Mouse (Mus musculus) liver, embryonic 16.5 days (tissue): ENCODE measurements around the gene Prr22. TPM values are rescaled to one million over a fixed set of nuclear protein-coding genes. Genes with fewer than 3 reads are reported as not detected.

Experiments used
- ATAC-seq: fragments of 200-750 bp; cut with Nextera tagmentation; 2 replicates; pipeline ENCODE4 v1.8.0; 2017; ENCODE audit warnings: low read depth, mild to moderate bottlenecking, moderate number of reproducible peaks, moderate library complexity
- H3K27ac ChIP-seq: fragments of 300-500 bp; sonication (generic); 2 replicates; pipeline ENCODE4 v1.5.1; 2014; ENCODE audit warnings: mild to moderate bottlenecking, low read length
- H3K27me3 ChIP-seq: fragments of 300-500 bp; sonication (generic); 2 replicates; pipeline ENCODE4 v1.6.1; 2014; ENCODE audit warnings: low read depth, low read length, mixed read lengths; ENCODE audit not compliant: control insufficient read depth, insufficient read depth
- H3K36me3 ChIP-seq: fragments of 300-500 bp; sonication (generic); 2 replicates; pipeline ENCODE4 v1.6.1; 2014; ENCODE audit warnings: mild to moderate bottlenecking; ENCODE audit not compliant: control insufficient read depth, insufficient read depth
- H3K4me1 ChIP-seq: fragments of 300-500 bp; sonication (generic); 2 replicates; pipeline ENCODE4 v1.6.1; 2014; ENCODE audit warnings: low read depth, low read length, mixed read lengths; ENCODE audit not compliant: control insufficient read depth
- H3K4me2 ChIP-seq: fragments of 300-500 bp; sonication (generic); 2 replicates; pipeline ENCODE4 v1.6.1; 2014; ENCODE audit warnings: low read depth, low read length, mixed read lengths
- H3K4me3 ChIP-seq: fragments of 300-500 bp; sonication (generic); 2 replicates; pipeline ENCODE4 v1.5.1; 2014; ENCODE audit warnings: low read depth, mild to moderate bottlenecking, low read length
- H3K9ac ChIP-seq: fragments of 300-500 bp; sonication (generic); 2 replicates; pipeline ENCODE4 v1.6.1; 2014; ENCODE audit warnings: low read depth, low read length
- H3K9me3 ChIP-seq: fragments of 300-500 bp; sonication (generic); replicated peaks from 2 replicates; pipeline ENCODE4 v1.6.1; 2016; ENCODE audit warnings: low read length; ENCODE audit not compliant: control insufficient read depth
- WGBS: fragments of 180-500 bp; shearing (Covaris S2); extraction: QIAGEN DNeasy Blood & Tissue Kit; methylation state at CpG from one replicate; pipeline ENCODE4 v1.1.7; 2014; ENCODE audit not compliant: insufficient replicate concordance; 5-methylcytosine and 5-hydroxymethylcytosine counted together
- polyA plus RNA-seq: library from polyadenylated mRNA; unstranded; fragments of >200 nt; fragmentation: Nextera tagmentation; extraction: Ambion mirVana; gene quantifications from 2 replicates; pipeline ENCODE4 v1.2.1, GENCODE M21; 2015

Gene Prr22
- polyA plus RNA-seq, 1 experiment from 2014 or later, result 0.42 TPM

DNA sequence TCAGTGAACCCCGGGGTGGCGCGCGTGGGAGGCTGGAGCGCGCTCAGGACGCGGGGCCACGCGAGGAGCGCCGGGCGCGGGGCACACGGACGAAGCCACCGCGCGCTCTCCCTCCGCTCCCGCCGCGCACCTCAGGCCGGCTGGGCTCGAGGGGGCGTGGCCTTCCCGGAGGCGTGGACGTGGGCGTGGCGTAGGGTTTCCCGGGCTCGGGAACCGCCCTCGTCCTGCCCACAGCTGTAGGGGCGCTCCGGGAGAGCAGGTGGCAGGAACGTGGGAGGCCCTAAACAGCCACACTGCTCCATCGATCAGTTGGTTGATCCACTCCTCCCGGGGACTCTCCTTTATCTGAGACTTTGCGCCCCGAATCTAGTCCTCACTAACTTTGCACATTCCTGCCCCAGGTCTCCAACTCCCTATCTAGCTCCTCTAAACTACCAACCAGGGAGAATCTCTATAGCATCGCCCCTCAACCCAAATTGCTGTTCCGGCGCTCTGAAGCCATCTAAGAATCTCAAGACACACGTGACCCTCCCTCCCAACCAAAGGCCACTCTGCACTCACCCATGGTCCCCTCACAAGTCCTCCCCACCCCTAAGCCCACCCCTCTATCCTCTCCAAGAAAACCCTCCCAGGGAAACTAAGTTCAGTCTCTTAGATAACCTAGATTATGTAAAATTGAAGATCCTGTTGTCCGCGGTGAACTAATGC lies 12.5 kb upstream of the Prr22 start, which contains the start of gene Nrtn:
Nrtn (minus strand) TSS at position 115 of the 708 bp plus-strand sequence.
- under 1% methylated on average over 48 of the region's 48 CpGs for WGBS
- Histone ChIP-seq H3K9ac (peak within 1 kb of the TSS; percentile 60), H3K27ac (peak within 1 kb of the TSS; percentile 50), H3K9me3 (no peaks in the 10 kb centered on the region; the same call in 1 of the 2 replicates), H3K36me3 (no peaks in the 10 kb centered on the region), H3K4me2 (peak within 1 kb of the TSS; percentile 95), H3K4me1 (peaks cover 39% of the 10 kb centered on the region), H3K4me3 (peak within 1 kb of the TSS; percentile 58), H3K27me3 (peaks cover 49% of the 10 kb centered on the region)
- peak; percentile 63 for ATAC-seq

DNA sequence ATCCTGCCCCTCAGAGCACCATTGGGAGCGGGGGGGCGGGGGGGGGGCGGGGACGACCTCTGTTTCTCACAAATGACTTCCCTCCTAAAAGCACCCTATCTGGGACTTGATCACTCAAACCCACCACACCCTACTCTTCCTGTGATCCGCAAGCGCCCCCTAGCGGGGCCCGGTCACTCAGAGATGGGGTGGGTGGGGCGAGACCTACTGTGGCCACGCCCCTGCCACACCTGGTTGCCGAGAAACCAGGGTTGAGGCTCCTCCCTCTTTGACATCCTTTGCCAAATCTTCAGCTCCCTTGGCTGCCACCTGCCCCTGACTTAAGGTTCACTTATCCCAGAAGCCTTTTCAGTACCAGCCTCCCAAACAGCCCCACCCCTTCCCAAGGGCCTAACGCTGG lies 11.9 kb upstream of the Prr22 start:
- Histone ChIP-seq H3K9ac (no peak overlapping the region), H3K4me1 (peaks cover 45% of the 10 kb centered on the region), H3K36me3 (no peaks in the 10 kb centered on the region), H3K9me3 (no peaks in the 10 kb centered on the region; the same call in 1 of the 2 replicates), H3K27ac (peak overlapping the region; percentile 50; the same call in 1 of the 2 replicates), H3K4me3 (no peak overlapping the region; the same call in 1 of the 2 replicates), H3K27me3 (peaks cover 44% of the 10 kb centered on the region), H3K4me2 (peak overlapping the region; percentile 95)
- peak; percentile 12; the same call in 1 of the 2 replicates for ATAC-seq
- 5% methylated on average over 12 of the region's 12 CpGs for WGBS

DNA sequence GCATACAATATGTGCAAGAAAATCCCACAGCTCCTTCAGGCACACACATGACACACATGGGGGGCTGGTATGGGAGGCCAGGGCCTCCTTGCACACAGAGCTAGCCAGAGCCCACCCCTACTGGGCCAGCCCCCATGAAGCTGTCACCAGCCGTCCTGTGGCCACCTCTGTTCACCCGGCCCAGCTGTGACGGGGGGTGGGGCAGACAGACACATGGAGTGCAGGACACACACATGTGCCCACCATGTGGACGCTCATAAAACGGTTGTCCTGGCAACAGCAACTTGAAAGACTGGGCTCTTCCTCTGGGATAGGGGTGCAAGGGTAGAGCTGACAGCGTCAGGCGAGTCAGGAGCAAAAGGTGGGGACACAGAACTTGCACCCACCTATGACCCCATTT lies 10.8 kb upstream of the Prr22 start:
- no peak overlapping the region for H3K9ac ChIP-seq
- H3K36me3 ChIP-seq, result no peaks in the 10 kb centered on the region
- no peak overlapping the region for H3K4me2 ChIP-seq
- H3K9me3 ChIP-seq, result no peaks in the 10 kb centered on the region; the same call in 1 of the 2 replicates
- 65% methylated on average over 7 of the region's 7 CpGs for WGBS
- no peak for ATAC-seq
- H3K27me3 ChIP-seq, result peaks cover 32% of the 10 kb centered on the region
- H3K27ac ChIP-seq, result no peak overlapping the region
- H3K4me3 ChIP-seq, result no peak overlapping the region
- H3K4me1 ChIP-seq, result peaks cover 56% of the 10 kb centered on the region

DNA sequence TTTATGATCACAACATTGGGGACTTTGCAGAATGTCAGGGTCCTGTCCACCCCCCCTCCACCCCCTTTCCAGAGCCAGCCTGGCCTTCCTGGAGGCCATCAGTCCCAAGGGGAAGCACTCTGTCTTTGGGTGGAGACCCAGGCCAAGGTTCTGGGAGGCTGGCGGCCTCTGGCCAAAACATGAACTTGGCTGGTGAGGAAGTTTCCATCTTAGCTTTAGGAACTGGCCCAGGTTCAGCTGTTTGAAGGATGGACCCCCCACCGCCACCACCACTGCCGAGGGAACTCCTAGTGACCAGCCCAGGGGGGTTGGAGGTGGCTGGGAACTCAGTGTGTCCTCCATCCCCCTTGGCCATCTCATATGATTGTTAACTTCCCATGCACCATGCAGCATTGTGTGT lies 9.0 kb upstream of the Prr22 start:
- H3K4me2 ChIP-seq, result no peak overlapping the region
- H3K4me3 ChIP-seq, result no peak overlapping the region
- no peak overlapping the region for H3K27ac ChIP-seq
- peaks cover 61% of the 10 kb centered on the region for H3K4me1 ChIP-seq
- 61% methylated on average over 3 of the region's 3 CpGs for WGBS
- H3K9me3 ChIP-seq, result no peaks in the 10 kb centered on the region; the same call in 1 of the 2 replicates
- no peaks in the 10 kb centered on the region for H3K36me3 ChIP-seq
- ATAC-seq, result no peak
- H3K9ac ChIP-seq, result no peak overlapping the region
- peaks cover 14% of the 10 kb centered on the region for H3K27me3 ChIP-seq

DNA sequence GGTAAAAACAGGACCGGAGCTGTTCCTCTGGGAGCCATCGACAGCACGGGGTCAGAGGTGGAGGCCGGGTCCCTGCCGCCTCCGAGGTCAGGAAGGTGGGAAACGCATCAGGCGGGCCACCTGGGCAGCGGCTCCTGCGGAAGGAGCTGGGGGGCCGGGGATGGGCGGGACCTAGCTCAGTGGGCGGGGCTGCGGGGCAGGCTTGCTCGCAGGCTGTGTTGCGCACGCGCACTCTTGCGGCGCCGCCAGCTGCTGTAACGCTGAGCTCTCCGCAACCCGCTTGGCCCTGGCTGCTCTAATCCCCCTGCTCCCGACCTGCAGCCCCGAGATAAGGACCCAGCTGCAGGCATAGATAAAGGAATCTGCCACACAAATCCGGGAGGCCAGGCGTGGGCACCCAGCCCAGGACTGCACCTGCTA lies 8.0 kb upstream of the Prr22 start:
- H3K4me1 ChIP-seq, result peaks cover 57% of the 10 kb centered on the region

DNA sequence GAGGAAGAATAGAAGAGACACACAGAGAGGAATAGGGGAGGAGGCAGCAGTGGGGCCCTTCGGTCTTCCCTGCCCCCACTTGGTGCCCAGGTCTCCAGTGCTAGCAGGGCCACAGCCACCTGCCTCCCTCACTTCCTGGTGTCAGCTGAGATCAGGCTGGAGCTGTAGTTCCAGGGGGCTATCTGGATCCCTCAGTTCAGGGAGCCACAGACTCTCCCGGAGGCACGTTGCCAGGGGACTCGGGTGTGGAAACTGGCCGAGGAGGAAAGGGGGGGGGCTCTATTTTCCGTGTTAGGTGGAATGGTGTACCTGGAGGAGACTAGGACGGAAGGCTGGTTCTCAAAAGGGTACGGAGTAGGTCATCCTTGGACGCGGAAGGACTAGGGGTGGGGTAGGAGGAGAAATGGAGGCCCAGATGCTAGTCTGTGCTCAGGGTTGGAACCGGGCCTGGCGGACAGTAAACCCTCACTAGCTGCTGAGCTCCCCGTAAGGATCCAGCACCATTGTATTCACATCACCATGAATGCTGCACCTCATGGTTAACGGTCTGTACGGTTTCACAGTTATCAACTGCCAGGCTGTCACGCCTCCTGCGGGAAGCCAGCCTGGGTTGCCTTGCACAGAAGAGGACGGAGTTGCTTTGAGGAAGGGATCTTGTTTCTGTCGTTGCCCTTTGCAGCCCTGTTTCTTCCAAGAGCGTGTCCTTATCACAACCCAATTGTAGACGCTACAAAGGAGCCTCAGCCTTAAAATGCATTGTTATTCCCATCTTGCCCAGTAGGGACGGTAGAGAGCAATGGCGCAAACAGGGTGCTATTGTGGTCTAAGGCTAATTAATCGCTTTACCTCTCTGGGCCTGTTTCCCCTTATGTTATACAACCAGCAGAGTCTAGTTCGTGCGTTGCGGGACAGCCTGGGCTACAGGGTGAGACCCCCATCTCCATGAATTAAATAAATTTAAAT lies 7.0 kb upstream of the Prr22 start:
- Histone ChIP-seq H3K4me1 (peaks cover 47% of the 10 kb centered on the region), H3K9ac (peak overlapping the region; percentile 42), H3K4me2 (peak overlapping the region; percentile 84), H3K36me3 (peaks cover 5% of the 10 kb centered on the region), H3K27ac (peak overlapping the region; percentile 86), H3K4me3 (peak overlapping the region; percentile 59), H3K27me3 (peaks cover 2% of the 10 kb centered on the region; the same call in 1 of the 2 replicates), H3K9me3 (no peaks in the 10 kb centered on the region; the same call in 1 of the 2 replicates)
- WGBS, result 27% methylated on average over 27 of the region's 27 CpGs
- ATAC-seq, result no peak

More for the DNA sequence above, 8.0 kb upstream of the Prr22 start:
- Histone ChIP-seq H3K36me3 (no peaks in the 10 kb centered on the region), H3K4me2 (peak overlapping the region; percentile 84), H3K9ac (peak overlapping the region; percentile 56), H3K9me3 (no peaks in the 10 kb centered on the region; the same call in 1 of the 2 replicates), H3K27me3 (peaks cover 5% of the 10 kb centered on the region), H3K27ac (peak overlapping the region; percentile 86), H3K4me3 (peak overlapping the region; percentile 59)
- WGBS, result under 1% methylated on average over 26 of the region's 28 CpGs
- ATAC-seq, result peak; percentile 72

DNA sequence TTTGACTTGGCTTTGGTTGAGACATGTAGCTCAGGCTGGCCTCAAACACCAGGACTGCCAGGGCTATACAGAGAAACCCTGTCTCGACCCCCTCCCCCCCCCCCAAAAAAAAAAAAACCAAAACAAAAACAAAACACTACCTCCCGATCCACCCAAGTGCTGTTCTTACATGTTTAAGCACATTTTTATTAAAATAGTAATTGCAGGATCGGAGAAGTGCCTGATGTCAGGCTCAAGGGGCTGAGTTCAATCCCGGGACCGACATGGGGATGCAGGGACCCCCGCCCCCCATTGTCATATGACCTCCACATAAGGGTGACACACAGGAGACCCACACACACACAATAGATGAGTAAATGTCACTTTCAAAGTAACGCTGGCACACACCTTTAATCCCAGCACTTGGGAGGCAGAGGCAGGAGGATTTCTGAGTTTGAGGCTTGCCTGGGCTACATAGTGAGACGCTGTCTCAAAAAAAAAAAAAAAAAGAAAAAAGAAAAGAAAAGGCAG lies 6.3 kb upstream of the Prr22 start:
- H3K27me3 ChIP-seq, result peaks cover 2% of the 10 kb centered on the region; the same call in 1 of the 2 replicates
- 53% methylated on average over 8 of the region's 8 CpGs for WGBS
- H3K36me3 ChIP-seq, result peaks cover 13% of the 10 kb centered on the region
- peak overlapping the region; percentile 97 for H3K27ac ChIP-seq
- H3K4me2 ChIP-seq, result peak overlapping the region; percentile 86
- peak overlapping the region; percentile 88; the same call in 1 of the 2 replicates for H3K9ac ChIP-seq
- H3K4me1 ChIP-seq, result peaks cover 41% of the 10 kb centered on the region
- no peak for ATAC-seq
- H3K9me3 ChIP-seq, result no peaks in the 10 kb centered on the region
- H3K4me3 ChIP-seq, result peak overlapping the region; percentile 87

DNA sequence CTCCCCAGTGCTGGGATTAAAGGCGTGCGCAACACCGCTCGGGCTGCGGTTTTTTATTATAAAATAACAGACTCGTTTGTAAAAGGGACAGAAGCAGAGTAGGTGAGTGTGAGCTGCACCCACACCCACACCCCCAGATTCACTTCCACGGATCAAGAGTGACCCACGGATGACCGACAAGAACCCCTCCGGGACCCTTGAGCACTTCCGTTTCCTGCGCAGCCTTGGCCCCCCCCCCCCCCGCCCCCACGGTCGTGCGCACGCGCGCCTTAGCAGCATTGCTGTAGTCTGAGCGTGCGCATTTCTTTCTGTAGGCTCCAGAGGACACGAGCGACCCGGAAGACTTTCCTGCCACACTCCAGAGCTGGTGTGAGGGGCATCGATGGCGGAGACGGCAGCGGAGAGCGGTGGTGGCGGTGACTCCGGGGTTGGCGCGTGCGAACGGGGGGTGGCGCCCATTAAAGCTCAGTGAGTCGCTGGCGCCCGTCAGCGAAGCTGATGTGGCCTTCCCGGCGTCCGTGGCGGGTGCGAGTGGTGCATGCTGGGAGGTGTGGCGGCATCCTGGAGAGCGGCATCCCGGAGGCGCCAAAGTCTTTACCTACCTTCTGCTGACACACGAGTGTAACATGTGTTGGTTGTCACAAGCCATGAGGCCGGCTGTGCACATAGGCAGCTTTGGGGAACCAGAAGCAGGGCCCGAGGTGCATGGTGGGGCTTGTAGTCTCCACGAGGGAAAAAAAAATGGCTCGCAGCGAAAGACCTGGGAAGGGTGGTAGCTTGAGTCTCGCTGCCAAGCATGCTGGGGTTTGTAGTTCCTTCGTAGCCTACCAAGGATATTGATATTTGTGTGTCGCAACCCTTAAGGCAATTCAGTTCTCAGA lies 5.3 kb upstream of the Prr22 start, which contains the start of gene Dus3l:
Dus3l (plus strand) TSS at position 284 of the 881 bp plus-strand sequence.
- Histone ChIP-seq H3K27me3 (no peaks in the 10 kb centered on the region), H3K4me2 (peak within 1 kb of the TSS; percentile 86), H3K9ac (peak within 1 kb of the TSS; percentile 88), H3K27ac (peak within 1 kb of the TSS; percentile 97), H3K36me3 (peaks cover 22% of the 10 kb centered on the region), H3K4me3 (peak within 1 kb of the TSS; percentile 87), H3K9me3 (no peaks in the 10 kb centered on the region), H3K4me1 (peaks cover 41% of the 10 kb centered on the region)
- ATAC-seq, result peak; percentile 71
- WGBS, result under 1% methylated on average over 54 of the region's 58 CpGs
